Mouse (Mus musculus): ENCODE results near the gene Thumpd3. TPM values are rescaled to one million over a fixed set of nuclear protein-coding genes. Genes with fewer than 3 reads are reported as not detected.

Thumpd3 gene
- polyA plus RNA-seq, 1 experiment from 2014 or later, result 48.3 TPM

- peaks cover 76% of the 10 kb centered on the region for H3K36me3 ChIP-seq
- H3K27ac ChIP-seq (replicated peaks), result no peak overlapping the region
- H3K9me3 ChIP-seq (replicated peaks), result no peaks in the 10 kb centered on the region
- WGBS, result 64% methylated on average over 1 of the region's 1 CpGs
- no peaks in the 10 kb centered on the region for H3K4me1 ChIP-seq
- H3K9ac ChIP-seq, result no peak overlapping the region
- no peaks in the 10 kb centered on the region for H3K27me3 ChIP-seq
- H3K4me2 ChIP-seq (replicated peaks), result no peak overlapping the region
- ATAC-seq (ENCODE audit: insufficient number of reproducible peaks, low FRiP score, low TSS enrichment, low read depth), result no peak
- H3K4me3 ChIP-seq (replicated peaks), result no peak overlapping the region
Observed at GRCm38 (mm10) chr6:113060892-113061563, 15.0 kb downstream of the Thumpd3 start.

GRCm38 (mm10) chr6:113062253-113062652 is 16.2 kb downstream of the Thumpd3 start:
- 66% methylated on average over 3 of the region's 3 CpGs for WGBS
- H3K9me3 ChIP-seq (replicated peaks), result no peaks in the 10 kb centered on the region
- no peak overlapping the region for H3K27ac ChIP-seq (replicated peaks)
- no peak overlapping the region for H3K4me3 ChIP-seq (replicated peaks)
- H3K27me3 ChIP-seq, result no peaks in the 10 kb centered on the region
- H3K36me3 ChIP-seq, result peaks cover 77% of the 10 kb centered on the region
- no peak for ATAC-seq (ENCODE audit: insufficient number of reproducible peaks, low FRiP score, low TSS enrichment, low read depth)
- H3K9ac ChIP-seq, result no peak overlapping the region
- no peak overlapping the region for H3K4me2 ChIP-seq (replicated peaks)
- no peaks in the 10 kb centered on the region for H3K4me1 ChIP-seq

GRCm38 (mm10) chr6:113063363-113063762 is 17.3 kb downstream of the Thumpd3 start:
- ATAC-seq (ENCODE audit: insufficient number of reproducible peaks, low FRiP score, low TSS enrichment, low read depth), result no peak
- 92% methylated on average over 10 of the region's 10 CpGs for WGBS
- Histone ChIP-seq H3K36me3 (peaks cover 81% of the 10 kb centered on the region), H3K9me3 (replicated peaks) (no peaks in the 10 kb centered on the region), H3K9ac (no peak overlapping the region), H3K4me3 (replicated peaks) (no peak overlapping the region), H3K27ac (replicated peaks) (no peak overlapping the region), H3K27me3 (no peaks in the 10 kb centered on the region), H3K4me2 (replicated peaks) (no peak overlapping the region), H3K4me1 (no peaks in the 10 kb centered on the region)

DNA sequence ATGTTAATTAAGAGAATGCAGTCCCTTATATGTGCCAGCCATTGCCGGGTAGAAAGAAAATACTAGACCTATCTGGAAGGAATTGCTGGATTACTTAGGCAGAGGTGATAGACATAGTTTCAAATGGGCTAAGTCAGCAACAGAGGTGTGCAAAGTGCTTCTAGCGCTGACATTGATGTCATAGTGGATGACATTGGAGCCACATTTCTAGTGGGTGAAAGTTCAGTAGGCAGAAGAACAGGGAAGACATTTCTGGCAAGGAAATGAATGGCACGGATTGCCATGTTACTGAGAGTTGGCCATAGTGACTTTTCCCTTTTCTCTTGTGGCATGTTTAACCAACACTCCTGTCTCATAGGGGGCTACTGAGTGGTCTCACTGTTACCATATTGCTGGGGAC is 19.2 kb downstream of the Thumpd3 start:
- Histone ChIP-seq H3K4me2 (replicated peaks) (no peak overlapping the region), H3K4me3 (replicated peaks) (no peak overlapping the region), H3K9me3 (replicated peaks) (no peaks in the 10 kb centered on the region), H3K9ac (no peak overlapping the region), H3K27me3 (no peaks in the 10 kb centered on the region), H3K4me1 (no peaks in the 10 kb centered on the region), H3K27ac (replicated peaks) (no peak overlapping the region), H3K36me3 (peaks cover 74% of the 10 kb centered on the region)
- no peak for ATAC-seq (ENCODE audit: insufficient number of reproducible peaks, low FRiP score, low TSS enrichment, low read depth)
- WGBS, result 90% methylated on average over 3 of the region's 3 CpGs

DNA sequence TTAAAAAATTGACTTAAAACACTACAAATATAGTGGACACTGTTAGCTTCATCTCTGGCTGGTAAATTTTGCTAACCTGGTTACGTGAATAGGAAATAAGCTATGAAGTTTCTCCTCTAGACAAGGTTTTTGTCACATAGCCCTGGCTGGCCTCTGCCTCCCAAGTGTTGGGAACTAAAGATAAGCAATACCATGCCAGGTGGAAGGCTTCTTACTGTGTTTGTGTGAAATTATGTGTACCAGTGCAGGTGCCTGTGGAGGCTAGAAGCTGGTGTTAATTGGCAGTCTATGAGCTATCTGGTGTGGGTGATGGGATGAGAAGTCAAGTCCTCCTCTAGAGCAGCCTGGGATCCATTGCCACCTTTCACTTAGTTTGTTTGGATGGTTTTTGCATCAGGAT is 23.1 kb downstream of the Thumpd3 start:
- no peak for ATAC-seq (ENCODE audit: insufficient number of reproducible peaks, low FRiP score, low TSS enrichment, low read depth)
- H3K36me3 ChIP-seq, result peaks cover 37% of the 10 kb centered on the region

DNA sequence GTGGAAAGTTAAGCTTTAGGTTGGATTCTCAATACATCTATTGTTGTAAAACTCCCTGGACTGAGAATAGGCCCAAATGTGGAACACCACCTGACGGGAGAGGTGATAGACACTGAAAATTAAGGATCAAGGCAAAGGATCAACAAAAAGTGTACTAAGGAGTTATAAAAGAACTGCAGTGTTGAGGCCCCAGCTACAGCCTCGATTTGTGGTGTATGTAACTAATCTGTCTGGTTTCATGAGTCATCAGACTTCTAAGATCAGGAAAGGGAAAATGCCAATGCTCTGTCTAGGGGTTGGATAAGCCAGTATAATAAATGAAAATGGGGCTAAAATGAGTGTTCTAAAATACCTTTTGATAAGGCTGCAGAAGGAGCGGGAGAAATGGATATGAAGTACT is 29.2 kb downstream of the Thumpd3 start:
- WGBS, result 11% methylated on average over 3 of the region's 3 CpGs
- Histone ChIP-seq H3K4me3 (replicated peaks) (peak overlapping the region; percentile 83), H3K9ac (peak overlapping the region; percentile 58), H3K27ac (replicated peaks) (peak overlapping the region; percentile 100), H3K27me3 (no peaks in the 10 kb centered on the region), H3K4me1 (peaks cover 27% of the 10 kb centered on the region), H3K4me2 (replicated peaks) (peak overlapping the region; percentile 70), H3K36me3 (no peaks in the 10 kb centered on the region), H3K9me3 (replicated peaks) (no peaks in the 10 kb centered on the region)
- no peak for ATAC-seq (ENCODE audit: insufficient number of reproducible peaks, low FRiP score, low TSS enrichment, low read depth)

More for the DNA sequence above, 23.1 kb downstream of the Thumpd3 start:
- H3K4me1 ChIP-seq, result peaks cover 5% of the 10 kb centered on the region; the same call in 1 of the 2 replicates
- no peak overlapping the region for H3K4me2 ChIP-seq (replicated peaks)
- no peak overlapping the region for H3K9ac ChIP-seq
- H3K9me3 ChIP-seq (replicated peaks), result no peaks in the 10 kb centered on the region
- H3K27me3 ChIP-seq, result no peaks in the 10 kb centered on the region
- WGBS, result 98% methylated on average over 1 of the region's 1 CpGs
- H3K27ac ChIP-seq (replicated peaks), result no peak overlapping the region
- no peak overlapping the region for H3K4me3 ChIP-seq (replicated peaks)

DNA sequence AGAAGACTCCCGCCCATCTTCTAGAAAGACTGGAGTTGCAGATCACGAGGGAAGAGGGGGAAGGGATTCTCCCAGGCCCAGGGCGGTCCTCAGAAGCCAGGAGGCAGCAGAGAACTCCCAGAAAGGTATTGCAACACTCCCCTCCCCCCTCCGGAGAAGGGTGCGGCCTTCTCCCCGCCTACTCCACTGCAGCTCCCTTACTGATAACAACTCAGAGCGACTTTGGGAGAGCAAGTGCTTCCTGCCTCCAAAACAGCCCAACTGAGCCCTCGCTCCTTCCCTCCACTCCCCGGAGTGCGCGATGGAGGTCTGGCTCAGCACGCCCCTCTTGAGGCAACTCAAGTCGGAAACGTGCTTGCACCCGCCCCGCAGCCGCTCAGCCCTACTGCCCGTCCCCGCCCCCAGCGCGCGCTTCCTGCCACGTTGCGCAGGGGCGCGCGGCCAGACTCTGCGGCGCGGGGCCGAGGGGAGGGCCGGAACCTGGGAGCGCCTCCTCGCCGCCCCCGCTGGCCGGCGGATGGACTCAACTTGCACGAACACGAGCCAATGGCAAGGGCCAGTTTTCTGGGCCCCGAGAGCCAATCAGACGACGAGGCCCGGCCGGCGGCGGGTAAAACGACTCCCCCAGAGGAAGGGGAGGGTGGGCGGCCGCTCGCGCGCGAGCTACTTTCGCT is 30.1 kb downstream of the Thumpd3 start:
- Histone ChIP-seq H3K4me1 (peaks cover 29% of the 10 kb centered on the region), H3K9ac (peak overlapping the region; percentile 58), H3K4me3 (replicated peaks) (peak overlapping the region; percentile 83), H3K4me2 (replicated peaks) (peak overlapping the region; percentile 70), H3K27ac (replicated peaks) (peak overlapping the region; percentile 100), H3K9me3 (replicated peaks) (no peaks in the 10 kb centered on the region), H3K36me3 (no peaks in the 10 kb centered on the region), H3K27me3 (no peaks in the 10 kb centered on the region)
- WGBS, result under 1% methylated on average over 37 of the region's 55 CpGs
- peak; percentile 92 for ATAC-seq (ENCODE audit: insufficient number of reproducible peaks, low FRiP score, low TSS enrichment, low read depth)

DNA sequence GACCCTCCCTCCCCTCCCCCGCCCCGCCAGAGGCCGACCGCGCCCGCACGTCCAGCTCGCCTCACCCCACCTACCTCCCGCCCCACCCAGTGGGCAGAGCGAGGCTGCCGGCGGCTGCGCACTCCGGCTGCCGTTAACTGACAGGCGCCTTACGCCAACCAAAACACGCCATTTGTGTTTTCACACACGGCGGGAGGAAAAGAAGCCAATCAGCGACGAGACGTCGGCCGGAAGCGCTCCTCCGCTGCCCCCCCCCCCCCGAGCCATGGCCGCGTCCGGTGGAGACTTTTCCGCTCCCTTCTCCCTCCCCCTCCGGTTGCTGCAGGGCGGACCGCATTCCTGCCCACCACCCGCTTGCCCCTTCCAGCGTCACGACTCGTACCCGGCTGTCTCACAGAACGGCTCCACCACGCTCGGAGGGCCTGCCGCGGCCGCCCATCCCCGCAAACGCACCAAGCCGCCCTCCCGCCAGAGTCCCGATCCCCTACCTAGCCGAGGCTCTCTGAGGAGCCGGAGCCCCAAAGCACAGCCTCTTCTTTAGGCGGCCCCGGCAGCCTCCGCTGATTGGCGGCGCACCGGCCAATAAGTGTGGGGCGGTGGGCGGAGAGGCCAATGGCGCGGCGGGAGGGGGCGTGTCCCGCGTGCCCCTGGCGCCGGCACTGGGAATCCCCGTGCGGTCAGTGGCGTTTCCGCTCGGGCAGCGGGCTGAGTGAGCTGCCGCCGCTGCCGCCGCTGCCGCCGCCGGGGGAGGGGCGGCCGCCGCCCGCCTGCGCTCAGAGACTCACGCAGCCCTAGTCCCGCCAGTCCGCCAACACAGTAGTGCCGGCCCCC is 30.9 kb downstream of the Thumpd3 start, which contains the start of gene Setd5:
Gene Setd5 (plus strand): TSS at position 680 of the 831 bp plus-strand sequence.
- peak within 1 kb of the TSS; percentile 94 for H3K9ac ChIP-seq
- peak; percentile 92 for ATAC-seq (ENCODE audit: insufficient number of reproducible peaks, low FRiP score, low TSS enrichment, low read depth)
- no peaks in the 10 kb centered on the region for H3K27me3 ChIP-seq
- under 1% methylated on average over 71 of the region's 91 CpGs for WGBS
- H3K4me3 ChIP-seq (replicated peaks), result peak within 1 kb of the TSS; percentile 83
- H3K36me3 ChIP-seq, result no peaks in the 10 kb centered on the region
- no peaks in the 10 kb centered on the region for H3K9me3 ChIP-seq (replicated peaks)
- H3K4me1 ChIP-seq, result peaks cover 30% of the 10 kb centered on the region
- H3K4me2 ChIP-seq (replicated peaks), result peak within 1 kb of the TSS; percentile 74
- peak within 1 kb of the TSS; percentile 100 for H3K27ac ChIP-seq (replicated peaks)

GRCm38 (mm10) chr6:113077569-113078030 is 31.6 kb downstream of the Thumpd3 start:
- peak overlapping the region; percentile 100 for H3K27ac ChIP-seq (replicated peaks)
- no peak for ATAC-seq (ENCODE audit: insufficient number of reproducible peaks, low FRiP score, low TSS enrichment, low read depth)

GRCm38 (mm10) chr6:113078031-113078721 is 32.2 kb downstream of the Thumpd3 start:
- Histone ChIP-seq H3K4me1 (peaks cover 34% of the 10 kb centered on the region), H3K4me3 (replicated peaks) (peak overlapping the region; percentile 83), H3K27me3 (no peaks in the 10 kb centered on the region), H3K9me3 (replicated peaks) (no peaks in the 10 kb centered on the region), H3K36me3 (no peaks in the 10 kb centered on the region), H3K27ac (replicated peaks) (peak overlapping the region; percentile 100), H3K4me2 (replicated peaks) (peak overlapping the region; percentile 74), H3K9ac (peak overlapping the region; percentile 94)
- ATAC-seq (ENCODE audit: insufficient number of reproducible peaks, low FRiP score, low TSS enrichment, low read depth), result no peak
- WGBS, result under 1% methylated on average over 18 of the region's 18 CpGs

More at GRCm38 (mm10) chr6:113077569-113078030, 31.6 kb downstream of the Thumpd3 start:
- peak overlapping the region; percentile 74 for H3K4me2 ChIP-seq (replicated peaks)
- H3K27me3 ChIP-seq, result no peaks in the 10 kb centered on the region
- H3K9ac ChIP-seq, result peak overlapping the region; percentile 94
- H3K9me3 ChIP-seq (replicated peaks), result no peaks in the 10 kb centered on the region
- H3K36me3 ChIP-seq, result no peaks in the 10 kb centered on the region
- H3K4me3 ChIP-seq (replicated peaks), result peak overlapping the region; percentile 83
- H3K4me1 ChIP-seq, result peaks cover 34% of the 10 kb centered on the region
- under 1% methylated on average over 28 of the region's 28 CpGs for WGBS

Data from embryonic facial prominence, embryonic 15.5 days (tissue).